Mouse (Mus musculus) cerebellum, adult 8-10 months (tissue): Measurements from ENCODE around the gene Mical2.

Experiments
- DNase-seq: peaks from one replicate; pipeline ENCODE4 v3.0.0; 2022

Mical2 gene

DNA sequence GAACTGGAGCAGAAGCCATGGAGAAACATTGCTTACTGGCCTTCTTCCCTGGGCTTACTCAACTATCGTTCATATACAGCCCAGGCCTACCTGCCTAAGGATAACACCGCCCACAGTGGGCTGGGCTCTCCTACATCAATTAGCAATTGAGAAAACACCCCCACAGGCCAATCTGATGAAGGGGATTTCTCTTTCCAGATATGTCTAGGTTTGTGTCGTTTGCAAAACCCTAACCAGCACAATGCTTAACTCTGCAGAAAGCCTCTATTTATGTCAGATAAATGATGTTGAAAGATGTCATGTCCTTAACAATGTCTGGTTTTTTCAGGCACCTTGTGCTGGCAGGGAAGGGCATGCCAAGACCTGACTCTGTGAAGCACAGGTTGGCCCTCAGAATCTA, 144.3 kb downstream of the Mical2 start:
- no peak for DNase-seq

DNA sequence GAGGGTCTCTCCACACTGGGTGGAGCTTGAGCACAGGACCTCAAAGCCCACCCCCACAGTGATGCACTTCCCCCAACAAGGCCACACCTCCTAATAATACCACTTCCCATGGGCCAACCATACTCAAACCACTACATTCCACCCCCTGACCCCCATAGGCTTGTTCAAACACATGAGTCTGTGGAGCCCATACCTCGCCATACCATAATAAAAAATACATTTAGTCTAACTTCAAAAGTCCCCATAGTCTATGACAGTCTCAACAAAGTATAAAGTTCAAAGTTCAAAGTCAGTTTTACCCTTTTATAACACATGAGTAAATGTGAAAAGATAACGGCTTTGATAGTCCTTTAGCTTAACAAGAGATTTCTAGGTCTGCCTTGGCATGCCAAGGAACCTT, 145.7 kb downstream of the Mical2 start:
- no peak for DNase-seq

DNA sequence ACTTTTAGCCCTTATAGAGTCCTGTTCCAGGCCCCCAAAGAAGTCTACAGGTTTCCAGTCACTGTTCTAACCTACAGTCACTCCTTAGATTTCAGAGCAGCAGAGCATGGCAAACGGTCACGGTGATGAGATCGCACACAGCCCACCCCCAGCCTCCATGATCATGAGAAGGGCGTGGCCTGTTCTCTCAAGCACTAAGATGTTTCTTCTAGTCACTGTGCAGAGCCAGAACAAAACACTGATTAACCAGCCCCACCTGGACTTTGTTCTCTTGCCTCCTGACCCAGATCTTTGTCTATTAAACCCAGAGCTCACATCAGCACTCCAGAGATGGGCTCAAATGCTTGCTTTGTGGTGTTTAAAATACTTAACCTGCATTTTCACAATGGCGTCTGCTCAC, 148.4 kb downstream of the Mical2 start:
- DNase-seq: no peak

DNA sequence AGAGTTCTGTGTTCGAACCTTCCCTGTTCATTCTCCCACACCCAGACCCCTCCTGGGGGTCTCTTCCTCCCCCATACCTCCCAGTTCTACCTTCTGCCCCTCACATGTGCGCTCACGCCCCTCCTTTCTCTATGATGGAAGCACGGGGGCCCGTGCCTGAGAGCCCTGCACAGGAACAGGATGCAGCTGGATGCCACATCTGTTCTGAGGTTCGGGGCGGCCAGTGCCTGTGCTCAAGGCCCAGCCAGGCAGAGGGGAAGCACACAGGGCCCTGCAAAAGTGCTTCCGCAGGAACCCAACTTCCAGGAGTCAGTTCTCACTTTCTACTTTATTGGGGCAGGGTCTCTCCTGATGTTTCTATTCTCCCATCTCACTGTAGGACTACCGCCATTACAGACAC, 149.4 kb downstream of the Mical2 start:
- DNase-seq: no peak

DNA sequence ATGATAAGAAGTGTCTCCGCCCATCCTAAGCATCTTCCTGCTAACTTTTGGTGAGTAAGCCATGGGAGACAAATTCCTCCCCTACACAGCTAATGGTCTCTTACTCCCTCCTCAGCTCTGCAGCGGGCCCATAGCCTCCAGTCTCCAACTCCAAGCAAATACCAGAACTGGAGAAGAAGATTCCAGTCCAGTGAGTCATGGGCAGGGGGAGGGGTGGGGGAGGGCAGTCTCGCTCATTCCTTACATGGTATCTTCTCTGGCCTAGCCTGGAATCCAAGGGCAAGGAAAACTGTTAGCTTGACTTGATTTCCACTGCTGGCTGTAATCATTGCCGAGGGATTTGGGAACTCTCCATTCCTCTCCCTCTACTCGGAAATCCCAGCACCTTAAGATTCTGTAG, 150.2 kb downstream of the Mical2 start:
- no peak for DNase-seq

DNA sequence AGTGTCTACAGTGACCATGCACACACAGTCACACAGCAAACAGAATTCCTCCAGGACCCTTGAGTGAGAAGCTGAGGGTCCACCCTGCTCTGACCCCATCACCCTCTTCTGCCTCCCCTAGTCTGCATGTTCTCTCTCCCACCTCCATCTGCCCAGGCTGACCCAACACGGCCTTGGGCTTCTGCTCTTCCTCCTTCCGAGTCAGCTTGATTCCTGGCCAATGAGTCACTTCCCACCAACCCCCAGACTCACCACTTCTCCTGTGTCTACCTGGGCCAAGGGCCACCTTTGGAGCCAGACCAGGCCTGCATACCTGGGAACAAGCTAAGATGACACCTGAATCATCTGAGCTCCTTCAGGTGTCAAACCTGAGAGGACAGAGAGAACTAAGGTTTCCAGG, 151.0 kb downstream of the Mical2 start:
- no peak for DNase-seq

DNA sequence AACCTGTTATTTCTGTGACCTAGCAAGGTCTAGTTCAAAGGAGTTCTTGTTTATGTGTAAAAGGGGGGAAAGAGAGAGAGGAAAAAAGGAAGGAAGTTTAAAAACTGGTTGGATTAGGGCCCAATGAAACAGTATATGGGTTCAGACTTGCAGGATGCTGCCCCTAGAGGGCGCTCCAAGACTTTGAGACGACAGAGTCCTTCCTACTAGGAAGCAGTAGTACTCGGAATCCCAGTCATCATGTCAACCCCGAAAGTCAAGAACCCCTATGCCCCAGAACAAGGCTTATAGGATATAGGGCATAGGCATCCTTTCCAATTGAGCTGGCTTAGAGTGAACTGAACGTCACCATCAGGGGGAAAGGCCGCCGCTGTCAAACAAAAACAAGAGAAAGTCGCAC, 151.7 kb downstream of the Mical2 start:
- peak; percentile 68 for DNase-seq

DNA sequence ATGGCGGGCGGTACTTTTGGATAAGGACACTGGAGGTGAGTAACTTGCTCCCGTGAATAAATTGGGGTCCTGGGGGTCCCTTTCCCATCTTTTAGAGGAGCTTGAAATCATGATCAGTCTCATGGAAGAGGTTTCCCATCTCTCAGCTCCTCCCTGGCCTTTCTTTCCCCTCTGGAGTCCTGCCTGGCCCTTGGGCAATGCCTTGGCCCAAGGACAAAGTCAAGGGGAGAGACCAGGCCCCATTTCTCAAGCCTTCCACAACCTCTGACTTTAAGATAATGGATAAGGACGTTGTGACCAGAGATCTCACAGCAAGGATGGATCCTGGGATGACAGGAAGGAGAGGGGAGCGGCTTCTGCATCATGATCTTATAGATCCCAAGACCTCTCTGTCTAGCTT, 152.4 kb downstream of the Mical2 start:
- DNase-seq: no peak

DNA sequence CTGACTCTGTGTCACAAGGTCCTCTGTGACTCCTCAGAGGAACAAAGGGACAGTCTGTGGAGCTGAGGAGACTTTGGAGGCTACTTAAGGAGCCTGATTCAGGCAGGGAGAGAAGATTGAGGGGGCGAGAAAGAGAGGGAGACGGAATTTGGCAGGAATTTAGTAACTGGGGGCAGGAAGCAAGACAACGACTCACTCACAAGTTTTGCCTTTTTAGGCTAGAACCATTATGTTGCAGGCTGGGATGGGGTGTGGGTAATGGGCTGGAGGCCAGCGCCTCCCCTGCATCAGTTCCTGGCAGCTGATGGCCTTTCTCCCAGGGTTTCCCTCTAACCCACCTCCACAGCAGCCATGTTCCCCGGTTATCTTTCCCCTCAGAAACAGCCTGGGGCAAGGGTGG, 152.8 kb downstream of the Mical2 start:
- DNase-seq: no peak

DNA sequence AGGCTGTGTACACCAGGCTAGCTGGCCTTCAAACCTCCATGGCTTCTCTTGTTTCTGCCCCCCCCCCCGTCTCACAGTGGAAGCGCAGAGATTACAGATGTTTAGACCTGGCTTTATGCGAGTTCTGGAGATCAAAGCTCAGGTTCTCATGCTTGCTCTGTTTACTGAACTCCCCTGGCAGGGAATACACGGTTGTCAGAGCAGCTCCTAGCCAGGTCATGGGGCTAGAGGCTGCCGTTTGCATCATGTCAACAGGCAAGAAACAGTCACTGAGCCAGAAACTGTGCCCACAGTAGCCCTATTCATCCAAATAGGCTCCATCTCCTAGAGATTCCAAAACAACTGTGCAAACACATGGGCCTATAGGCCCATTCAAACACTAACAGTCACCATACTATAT, 160.9 kb downstream of the Mical2 start:
- no peak for DNase-seq

DNA sequence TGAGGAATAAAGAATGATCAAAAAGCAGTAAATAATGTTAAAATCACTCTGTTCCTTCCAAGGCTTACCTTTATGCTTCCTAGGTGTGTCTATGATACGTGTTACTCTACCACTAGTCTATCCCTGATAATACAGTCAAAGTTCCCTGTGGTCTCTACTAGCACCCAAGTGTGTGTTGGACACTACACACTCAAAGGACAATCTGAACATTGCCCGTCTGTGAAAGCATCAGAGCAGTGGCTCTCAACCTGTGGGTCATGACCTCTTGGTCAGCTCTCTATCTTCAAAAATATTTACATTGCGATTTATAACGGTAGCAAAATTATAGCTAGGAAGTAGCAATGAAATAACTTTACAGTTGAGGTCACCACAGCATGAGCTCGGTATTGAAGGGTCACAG, 162.2 kb downstream of the Mical2 start:
- DNase-seq: no peak

DNA sequence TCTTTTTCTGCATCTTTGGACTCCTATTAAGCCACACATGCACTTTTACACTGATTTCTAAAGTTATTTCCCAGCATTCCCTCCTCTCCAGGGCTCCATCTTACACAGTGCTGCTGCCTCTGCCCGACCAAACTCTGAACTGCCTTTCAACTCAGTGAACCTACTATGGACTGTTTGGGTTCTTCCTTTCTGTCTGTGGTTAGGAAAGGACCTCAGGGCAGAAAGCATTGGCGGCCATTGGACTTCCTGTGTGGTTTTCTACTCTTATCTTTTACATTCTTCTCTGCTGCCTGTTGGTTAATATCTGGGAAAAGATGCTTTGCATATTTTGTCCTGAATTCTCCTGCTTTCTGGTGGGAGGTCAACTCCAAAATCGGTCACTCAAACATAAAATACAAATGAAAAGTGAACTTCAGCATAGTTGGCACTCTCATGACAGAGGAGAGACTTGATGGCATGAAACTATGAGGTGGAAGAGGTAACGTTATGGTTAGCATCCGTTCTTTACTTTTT, 162.8 kb downstream of the Mical2 start:
- no peak for DNase-seq

DNA sequence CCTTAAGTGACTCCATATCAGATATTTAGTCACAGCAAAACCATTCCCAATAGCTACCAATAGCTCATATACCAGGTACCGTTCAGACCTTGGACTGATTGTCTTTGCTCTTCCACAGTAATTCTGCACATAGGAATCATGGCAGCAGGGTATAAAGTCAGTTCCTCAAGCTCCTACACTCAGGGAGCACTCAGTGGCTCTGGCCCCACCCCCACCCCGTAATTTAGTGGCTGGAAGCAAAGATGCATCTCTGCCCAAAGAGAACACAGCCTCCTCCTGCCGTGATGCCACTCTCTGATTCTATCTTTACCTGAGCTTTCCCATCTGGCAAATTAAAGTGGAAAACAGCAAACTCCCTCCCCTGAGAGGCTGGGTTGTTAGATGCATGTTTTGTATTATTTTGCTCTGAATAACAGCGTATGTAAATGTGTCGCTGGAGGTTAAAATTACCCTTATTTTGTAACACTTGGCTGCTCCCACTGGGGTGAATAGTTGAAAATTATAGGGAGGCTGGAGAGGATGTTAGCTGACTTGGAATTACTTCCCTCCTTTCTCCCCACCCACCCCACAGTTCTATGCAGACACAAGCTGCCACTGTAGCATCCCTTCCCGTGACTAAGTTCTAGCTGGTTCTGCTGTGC, 164.1 kb downstream of the Mical2 start:
- DNase-seq: no peak

DNA sequence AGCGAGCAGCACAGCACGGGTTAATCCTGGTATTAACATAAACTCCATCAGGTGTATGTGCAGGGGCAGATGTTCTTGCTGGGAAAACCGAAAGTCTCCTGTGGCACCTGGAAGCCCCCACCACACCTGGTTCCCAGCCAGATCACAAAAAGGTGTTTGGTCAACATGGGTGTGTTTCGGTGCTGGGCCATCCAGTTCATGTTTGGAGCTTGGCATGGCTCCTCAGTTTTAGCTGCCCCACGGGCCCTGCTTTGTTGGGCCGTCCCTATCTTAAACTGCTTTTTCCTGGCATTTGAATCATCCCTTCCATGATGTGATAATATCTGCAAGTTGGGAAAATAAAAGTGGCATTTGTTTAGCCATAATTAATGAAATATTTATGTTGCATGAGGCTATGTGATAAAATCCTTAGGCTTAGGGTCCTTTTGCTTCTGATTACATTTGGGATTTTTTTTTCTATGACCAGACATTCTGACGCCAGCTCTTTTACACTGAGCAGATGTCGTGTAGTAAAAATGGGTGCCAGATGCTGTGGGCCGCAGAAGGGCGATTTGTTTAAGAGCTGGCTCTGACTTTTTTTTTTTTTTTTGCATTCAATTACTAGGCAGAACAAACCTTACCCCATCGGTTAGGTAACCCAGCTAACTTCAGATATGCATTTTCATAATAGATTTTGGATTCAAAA, 164.7 kb downstream of the Mical2 start:
- no peak for DNase-seq

DNA sequence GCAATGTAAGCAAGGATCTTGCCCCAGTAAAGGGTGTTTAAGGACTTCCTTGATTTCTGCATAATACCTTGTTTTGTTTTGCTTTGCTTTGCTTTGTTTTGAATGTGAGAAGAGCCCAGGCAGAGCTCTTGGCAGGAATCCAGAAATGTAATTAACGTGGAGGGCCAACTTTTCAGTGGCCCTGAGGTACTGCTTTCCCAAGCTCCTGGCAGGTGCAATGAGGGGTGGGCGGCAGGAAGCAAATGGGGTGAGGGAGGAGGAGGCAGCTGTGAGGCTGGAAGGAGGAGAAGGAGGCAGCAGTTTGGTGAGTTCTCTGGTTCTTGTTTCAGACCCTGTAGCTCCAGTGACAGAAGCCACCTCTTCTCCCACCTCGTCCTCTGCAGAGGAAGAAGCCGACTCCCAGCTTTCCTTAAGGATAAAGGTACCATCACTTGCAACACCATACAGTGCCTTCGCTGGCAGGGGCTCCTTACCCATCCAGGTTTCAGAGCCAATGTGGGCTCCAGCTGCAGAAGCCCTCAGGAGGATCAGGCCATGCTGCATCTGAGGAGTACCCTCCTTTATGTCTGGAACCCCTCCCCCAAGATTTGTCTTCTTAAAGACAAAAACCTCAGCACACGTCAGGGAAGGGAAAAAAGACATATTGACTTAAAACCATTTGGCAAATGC, 165.4 kb downstream of the Mical2 start:
- no peak for DNase-seq

DNA sequence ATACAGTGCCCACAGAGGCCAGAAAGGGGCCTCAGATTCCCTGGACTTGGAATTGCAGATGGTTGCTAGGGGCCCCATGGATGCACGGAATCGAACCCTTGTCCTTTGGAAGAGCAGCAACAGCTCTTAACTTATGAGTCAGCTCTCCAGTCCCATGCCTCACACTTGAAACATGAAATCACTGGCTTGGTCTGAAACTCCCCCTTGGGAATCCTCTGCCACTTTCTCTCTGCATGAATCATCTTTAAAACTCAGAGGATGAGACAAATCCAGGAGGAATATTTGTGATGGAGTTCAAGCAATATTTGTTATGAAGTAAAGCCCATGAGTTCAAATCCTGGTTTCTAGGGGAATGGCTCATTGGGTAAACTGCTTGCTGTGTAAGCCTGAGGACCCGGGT, 172.1 kb downstream of the Mical2 start:
- no peak for DNase-seq

DNA sequence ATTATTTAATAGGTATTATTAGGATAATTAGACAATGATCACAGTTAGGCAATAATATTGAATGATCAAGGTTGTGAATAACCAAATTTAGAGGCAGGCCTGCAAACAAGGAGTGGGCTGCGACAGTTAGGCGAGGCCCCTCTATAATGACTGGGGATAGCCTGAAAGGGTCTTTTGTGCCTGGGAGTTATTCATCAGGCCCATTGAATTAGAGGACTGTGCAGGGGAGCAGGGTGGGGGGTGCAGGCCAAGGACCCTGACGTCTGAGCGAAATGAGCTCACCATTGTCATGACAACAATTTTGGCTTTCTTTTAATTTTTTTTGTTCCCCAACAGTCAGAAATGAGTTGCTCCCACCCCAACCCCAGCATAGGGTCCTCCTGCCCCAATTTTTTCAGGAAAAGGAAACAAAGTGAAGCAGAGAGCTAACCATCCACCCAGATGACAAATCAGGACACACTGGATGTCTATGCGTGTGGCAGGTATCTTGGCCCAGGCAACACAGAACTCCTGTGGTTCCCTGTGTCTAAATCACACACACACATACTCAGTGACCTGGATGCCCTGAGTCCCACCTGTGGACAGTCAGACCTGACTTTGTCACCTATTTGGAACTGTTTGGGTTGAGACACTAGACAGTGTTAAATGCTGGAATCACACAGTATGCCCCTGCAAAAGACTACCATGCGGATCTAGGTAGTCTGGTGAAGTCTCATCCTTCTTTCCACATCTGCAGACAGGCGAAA, 173.9 kb downstream of the Mical2 start:
- DNase-seq: no peak

DNA sequence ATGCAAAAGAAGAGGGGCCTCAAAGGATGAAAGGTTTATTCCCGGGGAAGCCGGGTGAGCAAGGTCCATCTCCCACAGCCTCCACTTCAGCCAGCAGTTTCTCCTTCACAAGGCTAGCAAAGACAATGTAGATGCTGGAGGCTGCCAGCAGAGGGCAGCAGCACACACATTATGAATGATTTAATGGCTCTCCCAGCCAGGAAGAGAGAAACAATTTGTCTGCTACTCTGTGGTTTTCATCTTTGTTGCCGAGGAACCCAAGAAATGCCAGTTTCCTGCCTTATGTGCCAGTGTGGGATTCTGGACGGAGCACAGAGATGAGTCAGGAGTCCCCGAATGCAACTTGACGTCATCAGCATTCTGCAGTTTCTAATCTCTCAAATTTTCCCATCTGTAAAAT, 174.5 kb downstream of the Mical2 start:
- DNase-seq: peak; percentile 75

DNA sequence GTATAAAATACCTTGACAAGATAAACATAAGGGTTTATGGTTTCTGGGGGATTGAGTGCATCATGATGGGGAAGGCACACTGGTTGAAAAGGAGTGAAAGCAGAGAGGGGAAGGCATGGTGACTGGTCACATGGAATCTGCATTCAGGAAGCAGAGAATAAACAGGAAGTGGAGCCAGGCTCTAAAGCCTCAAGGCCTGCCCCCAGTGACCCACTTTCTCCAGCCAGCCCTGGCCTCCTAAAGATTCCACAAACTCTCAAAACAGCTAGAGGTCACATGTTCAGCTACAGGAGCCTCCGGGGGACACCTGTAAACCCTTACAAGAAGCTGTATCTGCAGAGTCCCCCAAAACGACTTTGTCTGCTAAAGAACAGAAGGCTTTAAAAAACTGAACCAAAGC, 179.4 kb downstream of the Mical2 start:
- no peak for DNase-seq

DNA sequence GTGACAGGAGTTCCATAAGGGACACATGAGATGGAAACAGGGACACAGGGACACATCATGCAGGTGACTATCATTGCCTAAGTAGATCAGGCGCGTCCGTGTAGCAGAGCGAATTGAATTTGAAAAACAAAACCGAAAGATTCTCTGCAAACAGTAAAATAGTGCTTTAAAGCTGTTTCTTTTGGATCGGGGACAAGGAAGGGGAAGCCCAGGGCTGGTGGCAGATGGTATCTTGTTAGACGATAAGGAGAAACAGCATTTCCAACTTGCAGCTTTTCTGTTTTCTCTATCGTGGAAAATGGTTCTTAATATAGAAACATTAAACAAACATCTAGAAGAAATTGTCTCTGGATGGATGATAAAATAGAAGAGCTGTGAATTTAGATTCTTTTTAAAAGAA, 179.9 kb downstream of the Mical2 start:
- DNase-seq: no peak

DNA sequence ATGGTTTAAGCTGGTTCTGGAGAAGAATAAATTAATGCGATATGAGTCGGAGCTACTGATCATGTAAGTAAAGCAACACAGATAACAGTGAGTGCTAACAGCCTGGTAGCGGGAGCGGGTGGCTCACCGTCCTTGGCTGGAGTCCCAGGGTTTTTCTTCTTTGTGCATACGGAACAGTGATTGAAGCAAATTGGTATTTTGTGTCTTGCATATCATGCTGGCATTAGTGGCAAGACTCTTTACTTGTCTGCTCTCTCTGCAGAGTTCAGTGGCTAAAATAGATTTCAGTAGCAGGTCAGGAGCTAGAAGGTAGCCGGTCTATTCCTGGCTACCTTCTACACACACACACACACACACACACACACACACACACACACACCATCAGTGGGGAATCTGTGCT, 181.9 kb downstream of the Mical2 start:
- DNase-seq: no peak

DNA sequence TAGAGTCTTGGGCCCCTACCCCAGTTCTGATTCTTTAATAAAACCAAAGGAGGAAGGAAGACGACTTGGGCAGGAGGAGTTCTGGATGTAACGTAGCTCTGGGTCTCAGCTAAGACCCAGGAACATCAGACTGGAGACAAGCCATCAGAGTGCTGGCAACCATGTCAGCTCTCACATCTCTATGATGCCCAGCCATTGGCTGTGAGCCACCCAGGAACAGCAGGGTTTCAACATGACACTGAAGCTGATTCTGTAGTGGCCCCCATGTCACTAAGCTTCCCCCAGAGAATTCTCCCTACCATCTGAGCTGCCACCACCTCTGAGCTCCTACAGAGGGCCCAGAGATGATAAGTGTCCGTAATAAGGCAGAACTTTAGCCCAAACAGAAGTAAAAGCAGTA, 184.3 kb downstream of the Mical2 start:
- no peak for DNase-seq

DNA sequence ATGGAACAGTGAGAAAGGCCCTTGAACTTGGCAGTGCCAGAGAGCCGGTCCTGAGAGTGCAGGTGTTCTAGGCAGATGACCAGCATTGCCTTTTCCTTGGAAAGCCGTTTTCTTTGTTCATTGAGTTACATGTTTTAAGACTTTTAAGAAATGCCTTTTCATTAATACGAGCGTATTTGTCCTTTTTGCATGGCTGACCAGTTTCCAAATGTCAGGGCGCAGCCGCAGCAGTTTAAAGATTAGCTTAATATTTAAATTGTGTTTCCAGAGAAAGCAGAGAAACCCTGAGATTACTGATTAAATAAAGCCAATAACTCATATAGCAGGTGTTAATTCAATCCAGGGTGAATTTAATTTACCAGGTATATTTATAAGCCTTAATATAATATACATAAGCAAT, 187.6 kb downstream of the Mical2 start:
- no peak for DNase-seq

DNA sequence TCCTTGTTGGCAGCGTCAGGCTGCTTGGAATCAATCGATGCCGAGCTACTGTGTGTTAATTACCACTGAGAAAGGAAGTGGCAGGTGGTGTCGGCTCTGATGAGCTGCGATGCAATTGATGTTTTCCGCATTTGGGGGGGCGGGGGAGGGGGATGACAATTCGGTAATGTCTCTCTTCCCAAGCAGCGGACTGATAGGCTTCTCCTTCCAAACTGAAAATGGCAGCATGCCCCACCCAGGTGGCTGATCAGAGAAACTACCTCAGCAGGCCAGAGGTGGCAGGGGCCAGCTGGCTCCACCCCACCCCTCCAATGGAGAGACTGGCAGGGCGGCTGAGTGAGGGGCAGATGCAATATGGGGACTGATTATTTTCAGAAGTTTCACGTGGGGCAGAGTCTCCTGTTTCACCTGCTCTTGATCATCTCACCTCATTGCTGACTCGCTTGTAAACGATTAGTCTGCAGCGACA, 190.4 kb downstream of the Mical2 start:
- no peak for DNase-seq
